Mouse (Mus musculus) heart, postnatal 0 days (tissue): ENCODE measurements at regions not wholly inside any gene's neighbourhood (a gene's known extent, or its start where the extent isn't known, plus 50 kb on each side); places are given as distances from the start of the nearest gene placed in this dataset.

Source experiments
- CTCF ChIP-seq: IDR thresholded peaks from 2 replicates; pipeline ENCODE4 v1.5.1; 2016; ENCODE audit warnings: antibody characterized with exemption, control low read depth, low read depth
- EP300 ChIP-seq: IDR thresholded peaks from 2 replicates; pipeline ENCODE4 v1.6.1; 2016; ENCODE audit warnings: antibody characterized with exemption, low read depth

DNA sequence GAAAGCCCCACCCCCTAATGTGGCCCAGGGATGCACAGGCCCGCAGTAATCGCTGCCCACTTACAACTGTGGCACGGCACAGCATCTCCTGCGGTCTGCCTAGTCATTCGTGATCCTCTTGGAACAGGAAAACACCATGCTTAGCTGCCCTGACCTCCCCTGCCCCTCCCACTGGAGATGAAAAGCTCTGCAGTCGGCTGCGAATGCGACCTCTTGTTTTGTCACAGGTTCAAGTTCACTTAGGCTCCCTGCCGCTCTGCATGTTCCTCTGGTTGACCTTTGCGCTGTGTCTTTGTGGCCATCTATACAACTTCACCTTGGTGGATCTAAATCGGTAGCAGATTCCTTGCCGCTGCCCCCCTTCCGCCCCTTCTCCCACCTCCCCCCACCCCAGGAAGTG is 210.8 kb downstream of the Prdm2 start:
- TF ChIP-seq CTCF (no peak), EP300 (no peak)
